Mouse (Mus musculus): ENCODE measurements around the gene Ccdc171. TPM values are rescaled to one million over a fixed set of nuclear protein-coding genes. Genes with fewer than 3 reads are reported as not detected.

The Ccdc171 gene
- total and polyA plus RNA-seq, 2 experiments = 1.4 to 6.8 TPM

DNA sequence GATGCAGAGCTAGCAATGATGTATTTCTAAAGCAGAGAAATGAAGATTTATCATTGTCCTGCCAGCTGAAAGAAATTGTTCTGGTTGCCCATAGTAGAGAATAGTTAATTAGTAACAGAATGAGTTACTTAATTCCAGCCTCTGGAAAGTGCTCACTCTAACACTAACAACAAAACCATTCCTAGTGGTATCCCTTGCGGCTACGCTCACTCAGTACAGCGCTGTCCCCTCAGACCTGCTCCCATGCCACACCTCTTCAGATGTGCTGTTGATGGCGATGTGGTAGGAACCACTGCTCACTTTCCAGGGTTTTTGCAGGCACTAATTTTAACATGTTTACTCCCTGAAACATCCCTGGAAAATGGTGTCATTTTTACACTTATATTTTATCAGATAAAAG lies 126.1 kb downstream of the Ccdc171 start:
- no peak overlapping the region for H3K9ac ChIP-seq (ENCODE audit: low read depth, low read length)
- H3K4me3 ChIP-seq (ENCODE audit: insufficient read depth, low read depth, low read length) = no peak overlapping the region
- DNase-seq (ENCODE audit: extremely low read depth, low read depth, low spot score) = peak; percentile 37
- H3K27ac ChIP-seq (replicated peaks; ENCODE audit: insufficient read depth, low read depth, low read length) = no peak overlapping the region
- no peaks in the 10 kb centered on the region; the same call in 1 of the 2 replicates for H3K27me3 ChIP-seq (ENCODE audit: control insufficient read depth, insufficient read depth, low read length)
- TF ChIP-seq POLR2A (IDR thresholded peaks at IDR 0.05; ENCODE audit: extremely low read depth, insufficient read depth, low read length) = no peak
- TF ChIP-seq CTCF (IDR thresholded peaks at IDR 0.05; ENCODE audit: low read depth, low read length) = no peak
- WGBS = 67% methylated on average over 4 of the region's 4 CpGs
- no peaks in the 10 kb centered on the region for H3K36me3 ChIP-seq (ENCODE audit: control insufficient read depth, insufficient read depth, low read length)
- H3K4me1 ChIP-seq (ENCODE audit: control insufficient read depth, insufficient read depth, low read length) = no peaks in the 10 kb centered on the region
- no peaks in the 10 kb centered on the region for H3K79me2 ChIP-seq (ENCODE audit: control insufficient read depth, insufficient read depth, low read length)

- H3K27ac ChIP-seq (replicated peaks; ENCODE audit: insufficient read depth, low read depth, low read length) = no peak overlapping the region
- H3K4me3 ChIP-seq (ENCODE audit: insufficient read depth, low read depth, low read length) = no peak overlapping the region
- H3K79me2 ChIP-seq (ENCODE audit: control insufficient read depth, insufficient read depth, low read length) = no peaks in the 10 kb centered on the region
- no peaks in the 10 kb centered on the region for H3K36me3 ChIP-seq (ENCODE audit: control insufficient read depth, insufficient read depth, low read length)
- TF ChIP-seq CTCF (IDR thresholded peaks at IDR 0.05; ENCODE audit: low read depth, low read length) (no peak), POLR2A (IDR thresholded peaks at IDR 0.05; ENCODE audit: extremely low read depth, insufficient read depth, low read length) (no peak)
- DNase-seq (ENCODE audit: extremely low read depth, low read depth, low spot score) = no peak
- no peak overlapping the region for H3K9ac ChIP-seq (ENCODE audit: low read depth, low read length)
- H3K4me1 ChIP-seq (ENCODE audit: control insufficient read depth, insufficient read depth, low read length) = no peaks in the 10 kb centered on the region
- no peaks in the 10 kb centered on the region for H3K27me3 ChIP-seq (ENCODE audit: control insufficient read depth, insufficient read depth, low read length)
- 47% methylated on average over 6 of the region's 6 CpGs for WGBS
Observed at GRCm38 (mm10) chr4:83655396-83655795, 130.1 kb downstream of the Ccdc171 start.

DNA sequence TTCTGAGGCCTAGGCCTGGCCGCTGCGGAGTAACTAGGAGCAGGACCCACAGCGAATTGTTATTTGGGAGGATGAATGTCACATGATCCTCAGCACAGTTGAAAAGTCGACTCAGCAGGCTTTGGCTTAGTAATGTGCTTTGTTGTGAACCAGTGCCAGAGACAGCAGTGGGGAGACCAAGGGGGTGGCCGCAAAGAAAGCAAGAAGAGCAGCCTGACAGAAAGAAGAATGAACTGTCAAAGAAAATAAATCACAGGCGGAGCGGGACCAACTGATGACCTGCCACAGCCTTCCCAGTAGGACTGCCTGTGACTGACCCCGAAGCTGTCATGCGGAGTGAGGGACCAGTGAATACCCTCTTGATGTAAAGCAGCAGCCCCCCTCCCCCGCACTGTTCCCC lies 131.2 kb downstream of the Ccdc171 start:
- DNase-seq (ENCODE audit: extremely low read depth, low read depth, low spot score) = no peak
- 74% methylated on average over 10 of the region's 10 CpGs for WGBS
- TF ChIP-seq CTCF (IDR thresholded peaks at IDR 0.05; ENCODE audit: low read depth, low read length) = no peak
- TF ChIP-seq POLR2A (IDR thresholded peaks at IDR 0.05; ENCODE audit: extremely low read depth, insufficient read depth, low read length) = no peak
- no peaks in the 10 kb centered on the region for H3K79me2 ChIP-seq (ENCODE audit: control insufficient read depth, insufficient read depth, low read length)
- H3K27ac ChIP-seq (replicated peaks; ENCODE audit: insufficient read depth, low read depth, low read length) = no peak overlapping the region
- H3K36me3 ChIP-seq (ENCODE audit: control insufficient read depth, insufficient read depth, low read length) = no peaks in the 10 kb centered on the region; the same call in 1 of the 2 replicates
- H3K27me3 ChIP-seq (ENCODE audit: control insufficient read depth, insufficient read depth, low read length) = no peaks in the 10 kb centered on the region
- H3K4me3 ChIP-seq (ENCODE audit: insufficient read depth, low read depth, low read length) = no peak overlapping the region
- no peak overlapping the region for H3K9ac ChIP-seq (ENCODE audit: low read depth, low read length)
- H3K4me1 ChIP-seq (ENCODE audit: control insufficient read depth, insufficient read depth, low read length) = no peaks in the 10 kb centered on the region

DNA sequence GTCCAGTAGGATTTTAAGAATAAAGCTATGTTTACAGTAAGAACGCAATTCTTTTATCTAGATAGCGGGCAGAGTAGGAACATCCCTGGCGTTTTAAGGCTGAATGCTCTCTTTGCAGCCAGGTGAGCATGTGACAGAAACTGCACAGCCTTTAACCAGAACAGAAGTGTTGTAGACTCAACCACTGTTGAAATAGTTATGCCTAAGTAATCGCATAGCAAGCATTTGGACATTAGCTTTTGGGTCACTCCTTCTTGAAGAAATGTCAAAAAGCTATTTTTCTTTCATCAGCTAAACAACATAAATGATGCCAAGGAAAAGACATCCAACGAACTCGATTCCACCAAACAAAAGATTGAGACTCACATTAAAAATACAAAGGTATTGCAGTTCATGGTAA lies 131.7 kb downstream of the Ccdc171 start:
- Histone ChIP-seq H3K36me3 (ENCODE audit: control insufficient read depth, insufficient read depth, low read length) (peaks cover 3% of the 10 kb centered on the region; the same call in 1 of the 2 replicates), H3K27me3 (ENCODE audit: control insufficient read depth, insufficient read depth, low read length) (no peaks in the 10 kb centered on the region), H3K9ac (ENCODE audit: low read depth, low read length) (no peak overlapping the region), H3K4me3 (ENCODE audit: insufficient read depth, low read depth, low read length) (no peak overlapping the region), H3K4me1 (ENCODE audit: control insufficient read depth, insufficient read depth, low read length) (no peaks in the 10 kb centered on the region), H3K27ac (replicated peaks; ENCODE audit: insufficient read depth, low read depth, low read length) (no peak overlapping the region), H3K79me2 (ENCODE audit: control insufficient read depth, insufficient read depth, low read length) (no peaks in the 10 kb centered on the region)
- DNase-seq (ENCODE audit: extremely low read depth, low read depth, low spot score) = no peak
- 81% methylated on average over 6 of the region's 6 CpGs for WGBS
- TF ChIP-seq POLR2A (IDR thresholded peaks at IDR 0.05; ENCODE audit: extremely low read depth, insufficient read depth, low read length) = no peak

DNA sequence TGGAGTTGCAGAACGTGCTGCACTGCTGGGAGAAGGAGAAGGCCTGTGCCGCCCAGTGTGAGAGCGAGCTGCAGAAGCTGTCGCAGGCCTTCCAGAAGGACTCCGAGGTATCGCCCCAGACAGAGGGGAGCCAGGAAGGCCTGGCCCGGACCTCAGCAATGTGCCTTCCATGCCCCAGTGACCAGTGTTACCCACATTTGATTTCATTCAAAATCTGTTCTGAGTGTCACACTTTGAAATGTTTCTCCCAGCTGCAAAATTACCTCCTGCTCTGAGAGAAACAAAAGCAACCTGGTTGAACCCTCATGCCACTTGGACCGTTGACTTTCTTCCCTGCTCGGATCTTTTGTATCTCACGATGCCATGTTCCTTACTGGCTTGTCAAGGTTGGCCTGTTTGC lies 133.1 kb downstream of the Ccdc171 start:
- H3K9ac ChIP-seq (ENCODE audit: low read depth, low read length) = no peak overlapping the region
- H3K27ac ChIP-seq (replicated peaks; ENCODE audit: insufficient read depth, low read depth, low read length) = no peak overlapping the region
- H3K4me3 ChIP-seq (ENCODE audit: insufficient read depth, low read depth, low read length) = no peak overlapping the region
- no peak for DNase-seq (ENCODE audit: extremely low read depth, low read depth, low spot score)
- peaks cover 5% of the 10 kb centered on the region for H3K36me3 ChIP-seq (ENCODE audit: control insufficient read depth, insufficient read depth, low read length)
- no peaks in the 10 kb centered on the region for H3K27me3 ChIP-seq (ENCODE audit: control insufficient read depth, insufficient read depth, low read length)
- H3K79me2 ChIP-seq (ENCODE audit: control insufficient read depth, insufficient read depth, low read length) = no peaks in the 10 kb centered on the region
- 94% methylated on average over 10 of the region's 10 CpGs for WGBS
- TF ChIP-seq CTCF (IDR thresholded peaks at IDR 0.05; ENCODE audit: low read depth, low read length) (no peak), POLR2A (IDR thresholded peaks at IDR 0.05; ENCODE audit: extremely low read depth, insufficient read depth, low read length) (no peak)
- H3K4me1 ChIP-seq (ENCODE audit: control insufficient read depth, insufficient read depth, low read length) = no peaks in the 10 kb centered on the region

- no peaks in the 10 kb centered on the region for H3K4me1 ChIP-seq (ENCODE audit: control insufficient read depth, insufficient read depth, low read length)
- H3K79me2 ChIP-seq (ENCODE audit: control insufficient read depth, insufficient read depth, low read length) = no peaks in the 10 kb centered on the region
- no peaks in the 10 kb centered on the region for H3K27me3 ChIP-seq (ENCODE audit: control insufficient read depth, insufficient read depth, low read length)
- peaks cover 9% of the 10 kb centered on the region for H3K36me3 ChIP-seq (ENCODE audit: control insufficient read depth, insufficient read depth, low read length)
- H3K27ac ChIP-seq (replicated peaks; ENCODE audit: insufficient read depth, low read depth, low read length) = no peak overlapping the region
- H3K4me3 ChIP-seq (ENCODE audit: insufficient read depth, low read depth, low read length) = no peak overlapping the region
- DNase-seq (ENCODE audit: extremely low read depth, low read depth, low spot score) = no peak
- WGBS = 78% methylated on average over 11 of the region's 11 CpGs
- no peak overlapping the region for H3K9ac ChIP-seq (ENCODE audit: low read depth, low read length)
- TF ChIP-seq POLR2A (IDR thresholded peaks at IDR 0.05; ENCODE audit: extremely low read depth, insufficient read depth, low read length) (no peak), CTCF (IDR thresholded peaks at IDR 0.05; ENCODE audit: low read depth, low read length) (no peak)
Observed at GRCm38 (mm10) chr4:83659411-83659810, 134.1 kb downstream of the Ccdc171 start.

Measured in liver, adult 2 months (tissue).